Mouse (Mus musculus): ENCODE data around the gene Mogs. TPM values are rescaled to one million over a fixed set of nuclear protein-coding genes. Genes with fewer than 3 reads are reported as not detected.

Mogs gene
- polyA plus RNA-seq, 1 experiment from 2014 or later: 21.6 TPM

- no peaks in the 10 kb centered on the region for H3K27me3 ChIP-seq (replicated peaks; ENCODE audit: insufficient read depth, low read length)
- no peaks in the 10 kb centered on the region for H3K9me3 ChIP-seq (ENCODE audit: low read length)
- H3K9ac ChIP-seq (replicated peaks; ENCODE audit: low read depth): peak overlapping the region; percentile 61
- H3K27ac ChIP-seq (ENCODE audit: low read length): peak overlapping the region; percentile 96
- H3K4me3 ChIP-seq (ENCODE audit: low read depth, low read length): peak overlapping the region; percentile 51
- TF ChIP-seq CTCF (IDR thresholded peaks at IDR 0.05): no peak
- no peak for TF ChIP-seq EP300 (IDR thresholded peaks at IDR 0.05)
- DNase-seq (ENCODE audit: low spot score) (peak; percentile 29), ATAC-seq (no peak)
- peaks cover 23% of the 10 kb centered on the region; the same call in 1 of the 2 replicates for H3K4me1 ChIP-seq (ENCODE audit: insufficient read depth, low read depth, low read length)
- no peaks in the 10 kb centered on the region for H3K36me3 ChIP-seq (ENCODE audit: insufficient read depth, low read length)
- WGBS: 12% methylated on average over 5 of the region's 5 CpGs
- H3K4me2 ChIP-seq (replicated peaks; ENCODE audit: low read depth, low read length): peak overlapping the region; percentile 89
Measured at GRCm38 (mm10) chr6:83136291-83136880, 21.1 kb downstream of the Mogs start.

DNA sequence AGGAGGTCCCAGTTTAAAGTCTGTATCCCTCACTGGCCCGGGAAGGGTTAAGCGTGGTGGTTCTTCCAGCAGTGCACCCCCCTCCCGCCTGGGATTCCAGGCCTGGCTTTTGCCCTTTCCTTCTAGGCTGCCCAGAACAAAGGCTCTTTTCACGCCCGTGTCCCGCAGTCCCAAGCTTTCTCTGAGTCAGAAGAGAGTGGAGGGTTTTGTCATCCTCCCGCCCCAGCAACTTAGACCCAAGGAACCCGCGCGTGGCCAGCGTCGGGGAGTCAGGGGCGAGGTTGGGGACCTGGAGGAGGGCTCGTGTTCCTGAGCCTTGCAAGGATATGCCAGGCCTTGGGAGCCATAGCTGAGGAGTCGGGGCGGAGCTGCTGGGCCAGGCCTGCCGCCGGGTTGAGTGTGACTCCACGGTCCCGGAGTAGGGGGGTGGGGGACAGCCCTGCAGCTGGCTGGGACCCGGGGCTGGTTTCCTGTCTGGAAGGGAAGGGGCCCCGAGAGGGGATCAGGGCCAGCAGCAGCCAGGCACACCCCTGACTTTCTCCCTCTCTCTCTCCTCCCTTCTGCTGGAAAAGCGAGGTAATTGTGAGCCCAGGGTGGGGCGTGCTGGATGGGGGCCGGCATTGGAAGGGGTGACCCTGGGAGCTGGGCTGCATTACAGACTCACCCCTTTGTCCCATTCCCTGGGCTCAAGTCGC is 21.7 kb downstream of the Mogs start:
- WGBS: 1% methylated on average over 22 of the region's 26 CpGs
- DNase-seq (ENCODE audit: low spot score): peak; percentile 85
- ATAC-seq: peak; percentile 75

DNA sequence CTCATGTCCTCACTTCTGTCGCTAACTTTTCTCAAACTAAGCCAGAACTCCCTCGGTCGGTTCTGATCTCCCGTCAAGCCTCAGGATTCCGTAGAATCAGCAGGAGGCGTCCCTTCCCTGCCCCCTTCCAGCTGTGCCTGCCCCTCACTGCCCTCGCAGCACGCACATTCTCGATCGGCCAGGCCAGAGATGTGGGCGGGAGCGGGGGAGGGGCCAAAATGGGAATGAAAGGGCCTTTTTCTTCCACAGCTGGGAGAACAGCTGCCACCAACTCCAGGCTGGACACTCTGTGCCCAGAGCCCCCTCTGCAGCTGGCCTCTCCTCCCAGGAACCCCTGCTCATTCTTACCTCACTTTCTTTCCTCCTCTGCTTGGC is 22.3 kb downstream of the Mogs start:
- H3K9ac ChIP-seq (replicated peaks; ENCODE audit: low read depth): peak overlapping the region; percentile 61
- H3K4me3 ChIP-seq (ENCODE audit: low read depth, low read length): peak overlapping the region; percentile 51
- H3K4me1 ChIP-seq (ENCODE audit: insufficient read depth, low read depth, low read length): peaks cover 21% of the 10 kb centered on the region; the same call in 1 of the 2 replicates
- no peaks in the 10 kb centered on the region for H3K27me3 ChIP-seq (replicated peaks; ENCODE audit: insufficient read depth, low read length)
- WGBS: under 1% methylated on average over 12 of the region's 12 CpGs
- H3K27ac ChIP-seq (ENCODE audit: low read length): peak overlapping the region; percentile 96
- ATAC-seq (peak; percentile 85), DNase-seq (ENCODE audit: low spot score) (peak; percentile 94)
- no peaks in the 10 kb centered on the region for H3K36me3 ChIP-seq (ENCODE audit: insufficient read depth, low read length)
- TF ChIP-seq CTCF (IDR thresholded peaks at IDR 0.05) (peak; percentile 33), EP300 (IDR thresholded peaks at IDR 0.05) (no peak)
- H3K9me3 ChIP-seq (ENCODE audit: low read length): no peaks in the 10 kb centered on the region
- peak overlapping the region; percentile 89 for H3K4me2 ChIP-seq (replicated peaks; ENCODE audit: low read depth, low read length)

More for the DNA sequence above, 21.7 kb downstream of the Mogs start:
- peaks cover 21% of the 10 kb centered on the region; the same call in 1 of the 2 replicates for H3K4me1 ChIP-seq (ENCODE audit: insufficient read depth, low read depth, low read length)
- no peaks in the 10 kb centered on the region for H3K27me3 ChIP-seq (replicated peaks; ENCODE audit: insufficient read depth, low read length)
- no peak for TF ChIP-seq EP300 (IDR thresholded peaks at IDR 0.05)
- no peak for TF ChIP-seq CTCF (IDR thresholded peaks at IDR 0.05)
- peak overlapping the region; percentile 89 for H3K4me2 ChIP-seq (replicated peaks; ENCODE audit: low read depth, low read length)
- no peaks in the 10 kb centered on the region for H3K36me3 ChIP-seq (ENCODE audit: insufficient read depth, low read length)
- H3K9me3 ChIP-seq (ENCODE audit: low read length): no peaks in the 10 kb centered on the region
- H3K9ac ChIP-seq (replicated peaks; ENCODE audit: low read depth): peak overlapping the region; percentile 61
- H3K27ac ChIP-seq (ENCODE audit: low read length): peak overlapping the region; percentile 96
- H3K4me3 ChIP-seq (ENCODE audit: low read depth, low read length): peak overlapping the region; percentile 51

GRCm38 (mm10) chr6:83138056-83138455 is 22.8 kb downstream of the Mogs start:
- peak overlapping the region; percentile 96 for H3K27ac ChIP-seq (ENCODE audit: low read length)
- no peaks in the 10 kb centered on the region for H3K9me3 ChIP-seq (ENCODE audit: low read length)
- H3K27me3 ChIP-seq (replicated peaks; ENCODE audit: insufficient read depth, low read length): no peaks in the 10 kb centered on the region
- H3K4me3 ChIP-seq (ENCODE audit: low read depth, low read length): peak overlapping the region; percentile 51
- no peak for TF ChIP-seq EP300 (IDR thresholded peaks at IDR 0.05)
- peak; percentile 29; the same call in 1 of the 2 replicates for TF ChIP-seq CTCF (IDR thresholded peaks at IDR 0.05)
- no peaks in the 10 kb centered on the region for H3K36me3 ChIP-seq (ENCODE audit: insufficient read depth, low read length)
- ATAC-seq (peak; percentile 12; the same call in 1 of the 2 replicates), DNase-seq (ENCODE audit: low spot score) (peak; percentile 34)
- WGBS: 2% methylated on average over 11 of the region's 11 CpGs
- H3K4me2 ChIP-seq (replicated peaks; ENCODE audit: low read depth, low read length): peak overlapping the region; percentile 89
- H3K4me1 ChIP-seq (ENCODE audit: insufficient read depth, low read depth, low read length): peaks cover 21% of the 10 kb centered on the region; the same call in 1 of the 2 replicates
- 0 out of 2 replicates have a peak overlapping the region, but pooled peaks have one; percentile 61 for H3K9ac ChIP-seq (replicated peaks; ENCODE audit: low read depth)

GRCm38 (mm10) chr6:83140044-83140443 is 24.7 kb downstream of the Mogs start:
- H3K9ac ChIP-seq (replicated peaks; ENCODE audit: low read depth): no peak overlapping the region
- H3K9me3 ChIP-seq (ENCODE audit: low read length): no peaks in the 10 kb centered on the region
- DNase-seq (ENCODE audit: low spot score) (no peak), ATAC-seq (no peak)
- H3K27me3 ChIP-seq (replicated peaks; ENCODE audit: insufficient read depth, low read length): no peaks in the 10 kb centered on the region
- H3K4me2 ChIP-seq (replicated peaks; ENCODE audit: low read depth, low read length): no peak overlapping the region
- H3K27ac ChIP-seq (ENCODE audit: low read length): no peak overlapping the region
- 93% methylated on average over 8 of the region's 8 CpGs for WGBS
- H3K4me3 ChIP-seq (ENCODE audit: low read depth, low read length): no peak overlapping the region
- peaks cover 20% of the 10 kb centered on the region; the same call in 1 of the 2 replicates for H3K4me1 ChIP-seq (ENCODE audit: insufficient read depth, low read depth, low read length)
- TF ChIP-seq CTCF (IDR thresholded peaks at IDR 0.05) (no peak), EP300 (IDR thresholded peaks at IDR 0.05) (no peak)
- H3K36me3 ChIP-seq (ENCODE audit: insufficient read depth, low read length): no peaks in the 10 kb centered on the region

DNA sequence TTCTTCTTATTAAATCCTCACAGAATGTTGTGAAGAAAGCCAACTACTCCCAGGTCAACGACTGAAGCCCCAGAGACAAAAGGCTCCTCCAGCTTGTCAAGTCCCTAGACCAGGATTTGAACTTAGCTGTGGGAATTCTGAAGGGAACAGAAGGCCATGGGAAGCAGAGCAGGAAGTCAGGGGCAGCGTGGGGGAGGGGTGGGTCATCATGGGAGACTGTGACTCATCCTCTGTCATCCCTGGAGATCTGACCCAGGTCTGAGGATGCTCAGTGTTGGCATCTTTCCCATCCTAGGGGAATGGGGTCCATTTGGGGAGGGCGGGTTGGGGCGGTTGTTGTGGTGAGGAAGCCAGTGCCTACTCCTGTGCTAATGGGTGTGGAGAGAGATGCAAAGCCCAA is 26.3 kb downstream of the Mogs start:
- Histone ChIP-seq H3K9me3 (ENCODE audit: low read length) (no peaks in the 10 kb centered on the region), H3K27ac (ENCODE audit: low read length) (no peak overlapping the region), H3K36me3 (ENCODE audit: insufficient read depth, low read length) (no peaks in the 10 kb centered on the region), H3K4me2 (replicated peaks; ENCODE audit: low read depth, low read length) (peak overlapping the region; percentile 41; the same call in 1 of the 2 replicates), H3K4me1 (ENCODE audit: insufficient read depth, low read depth, low read length) (peaks cover 5% of the 10 kb centered on the region; the same call in 1 of the 2 replicates), H3K27me3 (replicated peaks; ENCODE audit: insufficient read depth, low read length) (no peaks in the 10 kb centered on the region), H3K4me3 (ENCODE audit: low read depth, low read length) (no peak overlapping the region), H3K9ac (replicated peaks; ENCODE audit: low read depth) (no peak overlapping the region)
- 48% methylated on average over 4 of the region's 4 CpGs for WGBS
- TF ChIP-seq EP300 (IDR thresholded peaks at IDR 0.05): no peak
- TF ChIP-seq CTCF (IDR thresholded peaks at IDR 0.05): no peak
- DNase-seq (ENCODE audit: low spot score) (no peak), ATAC-seq (no peak)
